Mouse (Mus musculus): ENCODE data around the gene Mocs1. TPM values are rescaled to one million over a fixed set of nuclear protein-coding genes. Genes with fewer than 3 reads are reported as not detected.

Gene Mocs1
- total RNA-seq, 4 experiments from 2014 or later, result 50.7 to 57.1 (median 53.5) TPM

DNA sequence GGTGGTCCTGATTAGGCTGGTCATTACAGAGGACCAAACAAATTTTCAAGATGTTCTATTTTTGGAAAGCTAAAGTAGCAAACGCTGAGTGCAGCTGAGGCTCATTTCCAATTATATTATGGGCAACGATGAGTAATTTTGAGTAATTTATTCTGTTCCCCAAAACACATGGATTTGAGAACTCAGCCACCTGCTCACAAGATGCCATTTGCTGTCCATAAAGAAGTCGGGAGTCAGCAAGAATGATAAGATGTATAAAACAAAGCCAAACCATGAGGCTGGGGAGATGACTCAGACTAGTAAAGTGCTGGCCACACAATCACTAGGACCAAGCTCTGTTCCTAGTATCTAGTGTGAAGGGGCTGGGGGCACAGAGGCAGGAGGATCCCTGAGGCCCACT, 56.3 kb downstream of the Mocs1 start:
- DNase-seq, result no peak

DNA sequence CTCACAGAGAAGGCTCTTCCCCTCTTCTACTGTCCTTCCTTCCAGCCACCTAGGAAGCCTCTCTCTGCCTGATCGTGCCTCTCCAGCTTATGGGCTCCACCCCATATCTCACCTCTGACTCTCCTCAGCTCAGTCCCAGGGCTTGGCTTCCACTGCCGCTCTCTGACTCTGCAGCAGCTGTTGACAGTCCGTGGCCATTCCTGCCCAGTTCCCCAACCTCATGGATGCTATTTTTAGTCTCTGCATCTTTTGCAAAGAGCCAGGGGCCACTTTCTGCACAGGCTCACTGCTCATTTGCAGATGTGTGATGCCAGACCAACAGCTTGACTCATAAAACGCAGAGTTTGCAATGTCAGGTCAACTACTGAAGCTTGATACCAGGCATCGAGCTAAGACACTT, 60.9 kb downstream of the Mocs1 start:
- DNase-seq, result no peak

DNA sequence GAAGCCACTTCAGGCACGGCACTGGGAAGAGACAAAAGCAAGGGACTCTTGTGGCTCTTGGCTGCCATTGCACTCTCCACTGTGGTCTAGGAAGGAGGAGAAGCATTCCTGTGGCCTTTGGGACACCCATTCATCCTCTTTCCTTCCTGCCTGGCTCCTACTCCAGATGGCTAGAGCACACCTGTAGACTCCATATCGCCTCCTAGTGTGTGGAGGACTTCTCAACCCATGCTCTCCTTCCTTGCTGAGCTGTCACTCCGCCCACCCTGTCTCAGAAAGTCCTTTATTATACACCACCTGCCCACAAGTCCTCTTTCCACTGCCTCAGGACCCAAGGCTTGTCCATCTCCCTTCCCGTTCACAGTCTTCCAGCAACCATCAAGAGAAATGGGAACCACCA, 65.1 kb downstream of the Mocs1 start:
- no peak for DNase-seq

DNA sequence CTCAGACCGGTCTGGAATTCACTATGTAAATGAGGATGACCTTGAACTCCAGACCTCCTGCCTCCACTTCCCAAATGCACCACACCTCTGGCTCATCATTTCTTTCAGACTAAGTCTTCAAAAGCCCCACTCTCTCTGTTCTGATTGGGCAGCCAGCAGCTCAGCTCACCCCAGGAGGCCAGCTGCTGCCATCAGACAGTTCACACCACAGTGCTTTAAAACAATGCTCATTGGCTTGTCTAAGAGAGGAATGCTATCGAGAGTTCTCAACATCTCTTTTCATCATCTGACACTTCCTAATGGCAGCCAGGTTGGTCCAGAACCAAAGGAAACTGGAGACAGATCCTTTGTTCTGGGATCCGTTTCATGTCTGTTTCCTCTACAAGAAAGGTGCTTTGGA, 70.0 kb downstream of the Mocs1 start:
- DNase-seq, result no peak

DNA sequence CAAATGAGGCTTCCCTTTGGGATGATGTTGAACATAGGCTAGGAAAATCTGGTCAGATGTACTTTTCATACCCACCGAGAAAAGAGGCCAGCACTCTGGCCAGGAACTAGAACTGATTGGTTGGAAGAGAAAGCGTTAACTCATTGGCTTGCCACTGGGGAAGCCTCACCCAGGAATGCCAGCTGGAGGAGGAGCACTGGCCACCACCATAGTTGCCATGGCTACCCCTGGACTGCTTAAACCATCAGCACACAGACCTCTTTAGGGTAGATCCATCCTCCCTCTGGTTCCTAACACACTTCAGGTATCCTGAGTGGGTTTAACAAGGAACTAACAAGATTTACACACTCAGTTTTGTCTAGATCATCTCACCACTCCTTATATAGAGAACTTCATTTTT, 71.5 kb downstream of the Mocs1 start:
- DNase-seq, result no peak

DNA sequence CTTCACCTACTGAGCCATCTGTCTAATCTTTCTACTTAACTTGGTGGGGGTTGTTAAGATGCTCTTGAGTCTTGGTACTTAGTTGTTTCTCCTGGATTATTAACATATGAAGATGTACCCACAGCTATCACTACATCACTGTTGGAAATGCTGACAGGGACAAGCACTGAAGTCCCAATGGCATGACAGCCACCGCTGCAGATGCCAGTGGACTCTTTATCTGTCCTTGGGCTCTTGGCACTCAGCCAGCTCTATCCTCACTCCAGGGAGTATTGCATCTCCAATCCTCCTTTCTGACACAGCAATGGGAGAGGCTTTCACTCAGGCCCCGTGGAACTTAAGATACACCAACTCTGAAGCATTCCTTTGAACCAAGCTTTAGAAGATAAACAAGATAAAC, 72.1 kb downstream of the Mocs1 start:
- DNase-seq, result peak; percentile 38

DNA sequence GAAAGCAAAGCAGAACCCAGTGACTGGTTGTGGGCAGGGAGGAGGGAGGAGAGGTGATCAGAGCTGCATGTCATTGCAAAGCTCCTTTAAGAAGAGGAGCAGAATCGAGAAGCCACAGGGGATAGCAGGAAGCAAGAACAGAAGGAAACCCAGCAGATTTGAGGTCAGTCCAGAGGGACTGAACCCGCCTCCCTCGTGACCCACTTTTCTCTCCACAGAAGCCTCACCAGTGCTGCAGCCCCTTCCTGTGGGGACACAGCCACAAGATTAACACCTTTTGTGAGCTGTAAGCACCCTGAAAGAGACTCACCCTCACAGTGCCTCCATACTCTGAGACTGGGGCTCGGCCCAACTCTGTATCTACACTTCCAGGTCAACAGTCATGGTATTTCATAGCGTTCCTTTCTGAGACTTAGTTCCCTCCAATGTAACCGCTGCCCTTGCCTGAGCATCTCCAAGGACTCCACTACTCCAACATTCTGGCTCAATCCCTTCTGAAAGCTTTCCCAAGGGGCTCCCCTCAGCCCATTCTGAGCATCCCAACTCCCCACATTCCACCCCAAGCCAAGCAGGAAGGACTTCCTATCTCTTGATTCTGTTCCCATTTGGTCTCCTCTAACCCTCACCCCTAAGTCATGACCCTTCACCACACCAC, 75.2 kb downstream of the Mocs1 start:
- no peak for DNase-seq

Other genes starting within 250 kb of the Mocs1 start
- 10 to 100 TPM; 30.1 to 38.9 (median 36.7) TPM for gene Daam2, start 136.0 kb downstream of the Mocs1 start, total RNA-seq (2022)
- gene Kif6, start 186.8 kb downstream of the Mocs1 start, total RNA-seq (2022), result 1 to 10 TPM in 2 of 4 experiments, under 1 TPM in 2; 0.59 to 1.2 (median 0.86) TPM

Measured in adrenal gland, adult 8-10 months (tissue).